Mouse (Mus musculus): ENCODE results near the gene Il23a. TPM values are rescaled to one million over a fixed set of nuclear protein-coding genes. Genes with fewer than 3 reads are reported as not detected.

Gene Il23a
- polyA plus RNA-seq, 1 experiment: not detected

DNA sequence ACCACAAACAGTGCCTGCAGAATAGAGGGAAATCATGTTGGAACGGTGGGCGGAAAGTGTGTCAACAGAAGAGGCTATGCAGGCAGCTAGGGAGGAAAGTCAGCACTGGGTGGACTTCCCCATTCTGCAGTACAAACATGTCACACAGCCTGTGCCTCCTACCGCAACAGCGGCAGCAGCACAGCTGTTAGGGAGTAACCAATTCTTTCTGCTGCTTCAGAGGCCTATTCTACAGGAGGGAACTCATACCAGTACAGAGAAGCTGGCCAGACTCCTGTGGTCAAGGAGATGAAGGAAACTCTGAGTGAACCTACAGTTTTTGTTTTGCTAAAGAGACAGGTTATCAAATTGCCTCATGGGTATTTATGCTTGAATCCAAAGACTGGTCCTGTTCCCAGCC, 39.6 kb downstream of the Il23a start:
- no peak for TF ChIP-seq CTCF (IDR thresholded peaks at IDR 0.05; ENCODE audit: insufficient read depth, low read depth, low read length)
- no peak for TF ChIP-seq POLR2A (IDR thresholded peaks at IDR 0.05; ENCODE audit: insufficient read depth, low read depth, low read length)
- H3K4me1 ChIP-seq (ENCODE audit: control insufficient read depth, insufficient read depth, low read length): no peaks in the 10 kb centered on the region
- 47% methylated on average over 4 of the region's 4 CpGs for WGBS

DNA sequence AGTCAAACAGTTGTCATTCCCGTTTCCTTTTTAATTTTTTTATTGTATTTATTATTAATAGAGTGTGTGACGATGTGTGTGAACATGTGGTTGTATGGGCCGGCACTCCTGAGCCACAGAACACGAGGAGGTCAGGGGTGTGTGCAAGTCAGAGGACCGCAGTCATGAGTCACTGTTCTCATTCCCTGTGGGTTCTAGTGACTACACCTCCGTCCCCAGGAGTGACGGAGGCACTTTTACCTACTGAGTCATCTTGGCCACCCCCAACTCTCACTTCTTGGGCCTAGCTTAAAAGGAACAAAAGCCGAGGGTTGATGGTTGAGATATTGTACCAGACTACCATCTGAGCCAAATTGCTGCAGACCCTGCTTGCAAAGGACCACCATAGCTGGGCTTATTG, 42.2 kb downstream of the Il23a start:
- Histone ChIP-seq H3K4me3 (ENCODE audit: insufficient read depth, low read depth, low read length) (no peak overlapping the region), H3K4me1 (ENCODE audit: control insufficient read depth, insufficient read depth, low read length) (no peaks in the 10 kb centered on the region), H3K27ac (ENCODE audit: insufficient read depth, low read depth, low read length) (no peak overlapping the region)
- TF ChIP-seq CTCF (IDR thresholded peaks at IDR 0.05; ENCODE audit: insufficient read depth, low read depth, low read length) (no peak), POLR2A (IDR thresholded peaks at IDR 0.05; ENCODE audit: insufficient read depth, low read depth, low read length) (no peak)
- 77% methylated on average over 8 of the region's 8 CpGs for whole genome bisulfite sequencing

More for the DNA sequence above, 39.6 kb downstream of the Il23a start:
- Histone ChIP-seq H3K4me3 (ENCODE audit: insufficient read depth, low read depth, low read length) (no peak overlapping the region), H3K27ac (ENCODE audit: insufficient read depth, low read depth, low read length) (no peak overlapping the region)

DNA sequence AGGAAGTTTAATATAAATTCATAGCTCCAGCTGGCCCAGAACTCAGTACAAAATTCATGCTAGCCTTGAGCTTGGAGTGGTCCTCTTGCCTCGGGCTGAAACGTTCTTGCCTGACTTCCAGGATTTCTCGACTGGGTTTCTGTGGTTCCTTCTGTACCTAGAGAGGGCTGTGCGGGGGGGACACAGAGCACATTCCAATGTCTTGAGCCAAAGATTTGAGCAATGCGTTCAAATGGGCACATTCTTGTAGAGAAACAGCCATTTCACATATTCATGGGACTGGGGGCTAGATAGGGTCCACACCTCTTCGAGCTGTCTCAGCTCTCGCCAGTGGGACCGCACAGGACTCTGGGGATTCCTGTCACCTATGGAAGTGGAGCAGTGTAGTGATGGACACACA, 42.6 kb downstream of the Il23a start:
- TF ChIP-seq POLR2A (IDR thresholded peaks at IDR 0.05; ENCODE audit: insufficient read depth, low read depth, low read length): no peak
- TF ChIP-seq CTCF (IDR thresholded peaks at IDR 0.05; ENCODE audit: insufficient read depth, low read depth, low read length): no peak
- WGBS: 91% methylated on average over 8 of the region's 8 CpGs

DNA sequence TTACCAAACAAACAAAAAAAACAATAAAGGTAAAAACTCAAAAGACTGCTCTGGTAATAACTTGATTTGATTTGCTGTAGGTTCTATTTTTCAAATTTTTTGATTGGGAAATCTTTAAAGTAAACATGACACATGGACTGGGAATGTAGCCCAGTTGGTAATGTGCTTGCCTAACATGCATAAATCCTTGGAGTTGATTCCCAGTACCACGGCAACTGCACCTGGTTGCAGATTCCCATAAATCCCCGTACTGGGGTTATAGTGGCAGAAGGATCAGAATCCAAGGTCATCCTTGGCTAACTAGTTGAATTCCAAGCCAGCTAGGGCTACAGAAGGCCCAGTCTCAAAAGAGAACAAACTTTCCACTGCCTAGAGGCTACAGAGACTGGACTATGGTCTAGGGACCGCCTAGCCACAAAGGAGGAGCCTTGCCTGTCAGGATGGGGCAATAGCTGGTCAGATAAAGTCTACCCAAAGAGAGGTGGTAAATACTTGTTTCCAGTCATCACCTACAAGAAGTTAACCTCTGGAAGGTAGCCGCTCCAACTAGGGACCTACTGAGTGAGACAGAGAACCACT, 44.8 kb downstream of the Il23a start, which contains the start of gene Apon:
Gene Apon, plus strand, starts transcription at position 420 of the 579 bp plus-strand sequence.
- TF ChIP-seq POLR2A (IDR thresholded peaks at IDR 0.05; ENCODE audit: insufficient read depth, low read depth, low read length): no peak
- TF ChIP-seq CTCF (IDR thresholded peaks at IDR 0.05; ENCODE audit: insufficient read depth, low read depth, low read length): no peak
- WGBS: 86% methylated on average over 4 of the region's 4 CpGs
- no peak within 1 kb of the TSS for H3K4me3 ChIP-seq (ENCODE audit: insufficient read depth, low read depth, low read length)
- no peak within 1 kb of the TSS for H3K27ac ChIP-seq (ENCODE audit: insufficient read depth, low read depth, low read length)
- H3K4me1 ChIP-seq (ENCODE audit: control insufficient read depth, insufficient read depth, low read length): no peaks in the 10 kb centered on the region

More for the DNA sequence above, 42.6 kb downstream of the Il23a start:
- Histone ChIP-seq H3K27ac (ENCODE audit: insufficient read depth, low read depth, low read length) (no peak overlapping the region), H3K4me3 (ENCODE audit: insufficient read depth, low read depth, low read length) (no peak overlapping the region), H3K4me1 (ENCODE audit: control insufficient read depth, insufficient read depth, low read length) (no peaks in the 10 kb centered on the region)

DNA sequence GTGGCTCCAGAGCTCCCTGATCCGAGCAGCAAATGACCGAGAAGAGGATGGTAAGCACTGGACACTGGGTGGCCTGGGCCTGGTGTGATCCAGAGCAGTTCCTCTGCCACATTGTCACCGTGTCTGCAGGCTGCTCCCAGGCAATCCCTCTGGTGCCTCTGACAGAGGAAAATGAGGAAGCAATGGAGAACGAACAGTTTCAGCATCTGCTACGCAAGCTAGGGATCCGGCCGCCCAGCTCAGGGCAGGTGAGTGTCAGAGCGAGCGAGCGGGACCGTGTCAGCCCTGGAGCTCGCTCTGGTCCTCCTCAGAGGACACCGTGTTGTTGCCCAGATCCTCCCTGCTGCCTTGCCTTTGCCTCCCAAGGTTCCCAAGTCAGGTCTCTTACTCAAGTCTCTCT, 48.0 kb downstream of the Il23a start:
- no peak for TF ChIP-seq CTCF (IDR thresholded peaks at IDR 0.05; ENCODE audit: insufficient read depth, low read depth, low read length)
- TF ChIP-seq POLR2A (IDR thresholded peaks at IDR 0.05; ENCODE audit: insufficient read depth, low read depth, low read length): no peak
- Histone ChIP-seq H3K4me1 (ENCODE audit: control insufficient read depth, insufficient read depth, low read length) (peaks cover 9% of the 10 kb centered on the region), H3K27ac (ENCODE audit: insufficient read depth, low read depth, low read length) (no peak overlapping the region), H3K4me3 (ENCODE audit: insufficient read depth, low read depth, low read length) (no peak overlapping the region)
- WGBS: 96% methylated on average over 13 of the region's 13 CpGs

DNA sequence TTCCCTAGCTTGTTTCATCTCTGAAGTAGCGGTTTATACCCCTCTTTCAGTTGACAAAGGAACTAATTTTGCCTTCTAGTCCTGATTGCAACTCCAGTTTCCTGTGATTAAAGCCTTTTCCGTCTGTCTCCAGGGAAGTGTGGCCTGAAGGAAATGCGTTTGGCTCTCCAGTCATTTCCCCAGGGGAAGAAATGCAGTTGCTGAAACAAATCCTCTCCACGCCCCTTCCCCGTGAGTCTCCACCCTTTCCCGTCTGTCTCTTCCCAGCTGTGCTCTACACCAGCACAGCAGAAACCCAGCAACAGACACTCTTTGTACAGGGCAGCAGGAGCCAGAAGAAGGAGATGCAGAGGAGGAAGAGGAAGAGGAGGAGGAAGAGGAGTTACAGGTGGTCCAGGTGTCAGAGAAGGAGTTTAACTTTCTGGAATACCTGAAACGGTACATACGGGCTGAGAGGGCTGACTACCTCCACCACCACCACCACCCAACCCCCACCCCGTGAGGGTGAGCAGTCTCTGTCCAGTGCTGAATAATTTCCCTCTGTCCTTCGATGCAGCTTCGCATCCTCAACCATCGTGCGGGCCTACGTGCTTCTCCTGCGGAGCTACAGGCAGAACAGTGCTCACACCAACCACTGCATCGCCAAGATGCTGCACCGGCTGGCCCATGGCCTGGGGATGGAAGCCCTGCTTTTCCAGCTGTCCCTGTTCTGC, 51.4 kb downstream of the Il23a start:
- TF ChIP-seq POLR2A (IDR thresholded peaks at IDR 0.05; ENCODE audit: insufficient read depth, low read depth, low read length): no peak
- no peak for TF ChIP-seq CTCF (IDR thresholded peaks at IDR 0.05; ENCODE audit: insufficient read depth, low read depth, low read length)
- peak overlapping the region; percentile 7; the same call in 1 of the 2 replicates for H3K4me3 ChIP-seq (ENCODE audit: insufficient read depth, low read depth, low read length)
- H3K4me1 ChIP-seq (ENCODE audit: control insufficient read depth, insufficient read depth, low read length): peaks cover 9% of the 10 kb centered on the region
- H3K27ac ChIP-seq (ENCODE audit: insufficient read depth, low read depth, low read length): peak overlapping the region; percentile 6; the same call in 1 of the 2 replicates
- WGBS: 70% methylated on average over 17 of the region's 17 CpGs

Other genes with a start within 250 kb of the Il23a start
- not detected in 2 replicates for gene Ptges3, start 239.8 kb downstream of the Il23a start, polyA plus RNA-seq (2012; ENCODE audit: insufficient read depth, insufficient read length, low replicate concordance, missing spikeins)
- 323 and 1,263 TPM in 2 replicates for gene Atp5b, start 215.5 kb downstream of the Il23a start, polyA plus RNA-seq (2012; ENCODE audit: insufficient read depth, insufficient read length, low replicate concordance, missing spikeins)
- 53.8 and 199 TPM in 2 replicates for gene Baz2a, start 207.2 kb downstream of the Il23a start, polyA plus RNA-seq (2012; ENCODE audit: insufficient read depth, insufficient read length, low replicate concordance, missing spikeins)
- gene Rbms2, start 118.5 kb downstream of the Il23a start, polyA plus RNA-seq (2012; ENCODE audit: insufficient read depth, insufficient read length, low replicate concordance, missing spikeins): not detected in 2 replicates
- not detected in 2 replicates for gene Gls2, start 104.3 kb downstream of the Il23a start, polyA plus RNA-seq (2012; ENCODE audit: insufficient read depth, insufficient read length, low replicate concordance, missing spikeins)
- not detected in 2 replicates for gene Spryd4, start 86.9 kb downstream of the Il23a start, polyA plus RNA-seq (2012; ENCODE audit: insufficient read depth, insufficient read length, low replicate concordance, missing spikeins)
- not detected in 2 replicates for gene Mip, start 72.9 kb downstream of the Il23a start, polyA plus RNA-seq (2012; ENCODE audit: insufficient read depth, insufficient read length, low replicate concordance, missing spikeins)
- not detected in 2 replicates for gene Timeless, start 66.7 kb downstream of the Il23a start, polyA plus RNA-seq (2012; ENCODE audit: insufficient read depth, insufficient read length, low replicate concordance, missing spikeins)
- gene Apon, start 44.7 kb downstream of the Il23a start, polyA plus RNA-seq (2012; ENCODE audit: insufficient read depth, insufficient read length, low replicate concordance, missing spikeins): not detected in 2 replicates
- gene Apof, start 30.1 kb downstream of the Il23a start, polyA plus RNA-seq (2012; ENCODE audit: insufficient read depth, insufficient read length, low replicate concordance, missing spikeins): not detected in 2 replicates
- not detected in 2 replicates for gene Stat2, start 28.2 kb downstream of the Il23a start, polyA plus RNA-seq (2012; ENCODE audit: insufficient read depth, insufficient read length, low replicate concordance, missing spikeins)
- not detected in 2 replicates for gene Pan2, start 4.6 kb upstream of the Il23a start, polyA plus RNA-seq (2012; ENCODE audit: insufficient read depth, insufficient read length, low replicate concordance, missing spikeins)
- not detected in 2 replicates for gene Cnpy2, start 23.7 kb upstream of the Il23a start, polyA plus RNA-seq (2012; ENCODE audit: insufficient read depth, insufficient read length, low replicate concordance, missing spikeins)
- 262 TPM in 1 of 2 replicates, not detected in the other for gene Cs, start 39.0 kb upstream of the Il23a start, polyA plus RNA-seq (2012; ENCODE audit: insufficient read depth, insufficient read length, low replicate concordance, missing spikeins)
- not detected in 2 replicates for gene Coq10a, start 70.2 kb upstream of the Il23a start, polyA plus RNA-seq (2012; ENCODE audit: insufficient read depth, insufficient read length, low replicate concordance, missing spikeins)
- not detected in 2 replicates for gene Ankrd52, start 78.4 kb upstream of the Il23a start, polyA plus RNA-seq (2012; ENCODE audit: insufficient read depth, insufficient read length, low replicate concordance, missing spikeins)
- gene Slc39a5, start 102.5 kb upstream of the Il23a start, polyA plus RNA-seq (2012; ENCODE audit: insufficient read depth, insufficient read length, low replicate concordance, missing spikeins): not detected in 2 replicates
- gene Nabp2, start 112.7 kb upstream of the Il23a start, polyA plus RNA-seq (2012; ENCODE audit: insufficient read depth, insufficient read length, low replicate concordance, missing spikeins): not detected in 2 replicates
- gene Rnf41, start 112.9 kb upstream of the Il23a start, polyA plus RNA-seq (2012; ENCODE audit: insufficient read depth, insufficient read length, low replicate concordance, missing spikeins): 155 TPM in 1 of 2 replicates, not detected in the other
- 236 and 251 TPM in 2 replicates for gene Smarcc2, start 160.5 kb upstream of the Il23a start, polyA plus RNA-seq (2012; ENCODE audit: insufficient read depth, insufficient read length, low replicate concordance, missing spikeins)
- not detected in 2 replicates for gene Myl6, start 195.4 kb upstream of the Il23a start, polyA plus RNA-seq (2012; ENCODE audit: insufficient read depth, insufficient read length, low replicate concordance, missing spikeins)
- not detected in 2 replicates for gene Myl6b, start 199.9 kb upstream of the Il23a start, polyA plus RNA-seq (2012; ENCODE audit: insufficient read depth, insufficient read length, low replicate concordance, missing spikeins)
- not detected in 2 replicates for gene Esyt1, start 227.1 kb upstream of the Il23a start, polyA plus RNA-seq (2012; ENCODE audit: insufficient read depth, insufficient read length, low replicate concordance, missing spikeins)
- gene Zc3h10, start 249.0 kb upstream of the Il23a start, polyA plus RNA-seq (2012; ENCODE audit: insufficient read depth, insufficient read length, low replicate concordance, missing spikeins): not detected in 2 replicates